Mouse (Mus musculus) G1E (cell line): Measurements from ENCODE around the gene Mme.

Source experiments
- CTCF ChIP-seq: IDR thresholded peaks from 2 replicates; pipeline ENCODE4 v1.5.1; 2012; ENCODE audit warnings: low read depth, low read length, inconsistent platforms, mixed read lengths
- GATA1 ChIP-seq: IDR thresholded peaks from 2 replicates; pipeline ENCODE4 v1.6.1; 2012; ENCODE audit warnings: borderline replicate concordance, low read length, inconsistent platforms, mixed read lengths
- GATA2 ChIP-seq: IDR thresholded peaks from 2 replicates; pipeline ENCODE4 v1.6.1; 2012; ENCODE audit warnings: low read depth, low read length, inconsistent platforms, borderline replicate concordance
- POLR2AphosphoS5 ChIP-seq: IDR thresholded peaks from 2 replicates; pipeline ENCODE4 v1.6.1; 2012; ENCODE audit warnings: low read depth, low read length, inconsistent platforms; ENCODE audit not compliant: insufficient replicate concordance
- TAL1 ChIP-seq: conservative IDR thresholded peaks from 2 replicates; pipeline ENCODE4 v1.6.1; 2012; ENCODE audit warnings: low read depth, low read length, inconsistent platforms, mixed read lengths

- TF ChIP-seq CTCF (no peak), GATA1 (no peak), TAL1 (no peak), POLR2AphosphoS5 (no peak), GATA2 (no peak)
Observed at GRCm38 (mm10) chr3:63296411-63296810, 55.1 kb downstream of the Mme start.
